Mouse (Mus musculus): ENCODE measurements around the gene Rexo4.

- TF ChIP-seq POLR2A (IDR thresholded peaks at IDR 0.05; ENCODE audit: borderline replicate concordance, control insufficient read depth, low read depth, low read length): peak; percentile 19; the same call in 1 of the 2 replicates
- TF ChIP-seq CTCF (IDR thresholded peaks at IDR 0.05; ENCODE audit: control insufficient read depth, insufficient read depth, low read length): no peak
Observed at GRCm38 (mm10) chr2:26932473-26933303, 31.5 kb downstream of the Rexo4 start.
